Mouse (Mus musculus): ENCODE data around the gene Tmem184a.
A peak's percentile ranks its signal among the peaks of the same experiment; 100 is the strongest.

- peak; percentile 88; the same call in 1 of the 2 replicates for TF ChIP-seq CTCF (IDR thresholded peaks at IDR 0.05; ENCODE audit: extremely low read depth, insufficient read depth, insufficient read length, insufficient replicate concordance)
- TF ChIP-seq POLR2A (IDR thresholded peaks at IDR 0.05; ENCODE audit: low read depth, low read length) = no peak
Measured at GRCm38 (mm10) chr5:139817292-139817691, 2.4 kb downstream of the Tmem184a start.
